Mouse (Mus musculus) cerebellum, adult 2 months (tissue): Measurements from ENCODE around the gene Cnn1.

Experiments
- CTCF ChIP-seq: fragments of 200-500 bp; IDR thresholded peaks from 2 replicates; pipeline ENCODE4 v1.5.1; 2011; ENCODE audit warnings: low read depth, mild to moderate bottlenecking, control low read depth, low read length, moderate library complexity, borderline replicate concordance; ENCODE audit not compliant: insufficient read depth
- POLR2A ChIP-seq: fragments of 200-500 bp; IDR thresholded peaks from 2 replicates; pipeline ENCODE4 v1.6.1; 2011; ENCODE audit warnings: low read length, control low read depth, borderline replicate concordance; ENCODE audit not compliant: insufficient read depth

DNA sequence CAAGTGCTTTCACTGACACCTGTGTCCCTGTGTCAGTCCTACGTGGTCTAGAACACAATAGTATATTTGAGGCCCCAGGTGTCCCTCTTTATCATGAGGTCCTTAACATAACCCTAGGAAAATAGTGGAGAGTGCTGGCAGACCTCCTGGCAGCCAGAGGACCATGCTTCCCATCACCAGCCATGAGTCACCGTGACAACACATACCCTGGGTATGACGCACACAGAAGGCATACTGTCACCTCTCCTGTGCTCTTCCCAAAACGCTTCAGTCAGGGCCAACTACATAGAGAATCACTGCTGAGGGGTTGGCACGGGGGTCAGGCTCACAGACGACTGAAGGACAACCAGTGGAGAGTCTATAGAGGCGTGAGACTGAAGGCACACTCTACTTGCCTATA is 9.0 kb upstream of the Cnn1 start:
- no peak for TF ChIP-seq CTCF
- TF ChIP-seq POLR2A, result no peak
